Mouse (Mus musculus) lung, postnatal 0 days (tissue): Measurements from ENCODE around the gene Kcna7.

ENCODE experiments used
- CTCF ChIP-seq: IDR thresholded peaks from 2 replicates; pipeline ENCODE4 v1.5.1; 2016; ENCODE audit warnings: antibody characterized with exemption, mild to moderate bottlenecking
- EP300 ChIP-seq: IDR thresholded peaks from 2 replicates; pipeline ENCODE4 v1.6.1; 2016; ENCODE audit warnings: antibody characterized with exemption, mild to moderate bottlenecking, control low read depth

DNA sequence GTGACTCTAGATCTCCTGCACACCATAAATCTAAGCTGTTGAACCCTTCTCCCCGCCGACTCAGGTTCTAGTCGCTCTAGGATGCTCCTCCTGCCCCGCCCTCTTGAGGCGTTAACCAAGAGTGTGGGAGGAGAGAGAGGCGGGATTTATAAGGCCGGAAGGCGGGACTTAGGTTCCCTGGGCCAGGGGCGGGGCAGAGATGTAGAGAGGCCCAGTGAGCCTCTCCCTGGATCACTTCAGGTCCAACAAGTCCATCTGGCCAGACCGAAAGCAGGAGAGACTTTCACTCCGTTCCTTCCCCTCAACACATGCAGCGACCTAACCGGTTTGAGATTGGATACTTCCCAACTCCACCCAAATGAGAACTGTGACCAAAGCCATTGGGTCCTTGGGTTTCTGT, 42.7 kb upstream of the Kcna7 start:
- TF ChIP-seq CTCF (no peak), EP300 (no peak)
